Mouse (Mus musculus) kidney, adult 2 months (tissue): ENCODE measurements around the gene Olfml2b. TPM values are rescaled to one million over a fixed set of nuclear protein-coding genes. Genes with fewer than 3 reads are reported as not detected.

ENCODE experiments used
- DNase-seq: peaks from one replicate; pipeline ENCODE4 v3.0.0; 2021
- H3K27ac ChIP-seq: fragments of 200-500 bp; 2 replicates; pipeline ENCODE4 v1.5.1; 2012; ENCODE audit warnings: low read depth, low read length, control low read depth, inconsistent platforms; ENCODE audit not compliant: insufficient read depth
- H3K27me3 ChIP-seq: fragments of 200-500 bp; replicated peaks from 2 replicates; pipeline ENCODE4 v1.6.1; 2012; ENCODE audit warnings: mild to moderate bottlenecking, moderate library complexity, low read length, inconsistent platforms; ENCODE audit not compliant: control insufficient read depth, insufficient read depth
- H3K36me3 ChIP-seq: fragments of 200-500 bp; 2 replicates; pipeline ENCODE4 v1.6.1; 2012; ENCODE audit warnings: mild to moderate bottlenecking, moderate library complexity, low read length, inconsistent platforms; ENCODE audit not compliant: control insufficient read depth, insufficient read depth
- H3K4me1 ChIP-seq: fragments of 200-500 bp; 2 replicates; pipeline ENCODE4 v1.6.1; 2011; ENCODE audit warnings: low read length; ENCODE audit not compliant: control insufficient read depth, insufficient read depth
- H3K4me3 ChIP-seq: fragments of 200-500 bp; 2 replicates; pipeline ENCODE4 v1.5.1; 2011; ENCODE audit warnings: mild to moderate bottlenecking, low read depth, low read length, control low read depth; ENCODE audit not compliant: insufficient read depth
- CTCF ChIP-seq: fragments of 200-500 bp; conservative IDR thresholded peaks from 2 replicates; pipeline ENCODE4 v1.5.1; 2011; ENCODE audit warnings: low read depth, mild to moderate bottlenecking, control low read depth, low read length, moderate library complexity, mixed read lengths; ENCODE audit not compliant: insufficient read depth, insufficient read length
- POLR2A ChIP-seq: fragments of 200-500 bp; IDR thresholded peaks from one replicate; pipeline ENCODE4 v1.6.1; 2011; ENCODE audit warnings: low read depth, low read length, control low read depth
- WGBS: fragments of 180-500 bp; shearing (Covaris S2); methylation state at CpG from one replicate; pipeline ENCODE4 v1.1.7; 2018; 5-methylcytosine and 5-hydroxymethylcytosine counted together
- polyA plus RNA-seq: library from polyadenylated mRNA; depleted of rRNA; stranded (reverse); fragments of >200 nt; gene quantifications from 2 replicates; pipeline ENCODE4 v1.2.3, GENCODE M21; 2012

Olfml2b gene
- polyA plus RNA-seq, 1 experiment: 4.2 TPM

GRCm38 (mm10) chr1:170659260-170659659 is 14.9 kb downstream of the Olfml2b start:
- no peaks in the 10 kb centered on the region for H3K4me1 ChIP-seq
- no peak for DNase-seq
- no peak overlapping the region for H3K4me3 ChIP-seq
- no peak overlapping the region for H3K27ac ChIP-seq
- H3K36me3 ChIP-seq: no peaks in the 10 kb centered on the region
- no peaks in the 10 kb centered on the region for H3K27me3 ChIP-seq
- TF ChIP-seq CTCF (no peak), POLR2A (no peak)
- 89% methylated on average over 13 of the region's 13 CpGs for WGBS

- Histone ChIP-seq H3K27me3 (no peaks in the 10 kb centered on the region), H3K4me3 (no peak overlapping the region), H3K27ac (no peak overlapping the region), H3K36me3 (no peaks in the 10 kb centered on the region), H3K4me1 (no peaks in the 10 kb centered on the region)
- TF ChIP-seq POLR2A (no peak), CTCF (no peak)
- WGBS: 84% methylated on average over 11 of the region's 11 CpGs
- no peak for DNase-seq
Observed at GRCm38 (mm10) chr1:170664620-170665185, 20.4 kb downstream of the Olfml2b start.

DNA sequence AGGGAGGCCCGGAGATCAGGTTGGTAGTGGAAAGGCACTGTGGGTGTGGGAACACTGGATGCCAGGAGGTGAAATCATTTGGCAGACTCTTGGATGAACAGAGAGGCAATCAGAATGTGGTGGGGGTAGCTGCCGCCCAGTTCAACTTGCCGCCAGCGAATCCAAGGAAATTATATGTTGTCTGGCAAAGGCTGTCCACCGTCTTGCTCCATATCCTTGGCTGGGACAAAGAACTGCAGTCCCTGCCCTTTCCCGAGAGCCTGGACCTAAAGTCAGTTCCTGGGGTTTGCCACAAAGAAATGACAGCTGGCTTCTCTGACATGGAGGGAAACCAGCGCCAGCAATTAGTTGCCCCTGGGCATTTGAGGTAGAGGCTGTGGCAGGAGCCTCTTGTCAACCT is 20.9 kb downstream of the Olfml2b start:
- TF ChIP-seq CTCF: no peak
- no peak for TF ChIP-seq POLR2A
- H3K27ac ChIP-seq: no peak overlapping the region
- no peaks in the 10 kb centered on the region for H3K27me3 ChIP-seq
- H3K4me3 ChIP-seq: no peak overlapping the region
- 91% methylated on average over 7 of the region's 7 CpGs for WGBS
- H3K36me3 ChIP-seq: no peaks in the 10 kb centered on the region
- H3K4me1 ChIP-seq: no peaks in the 10 kb centered on the region
- DNase-seq: no peak

DNA sequence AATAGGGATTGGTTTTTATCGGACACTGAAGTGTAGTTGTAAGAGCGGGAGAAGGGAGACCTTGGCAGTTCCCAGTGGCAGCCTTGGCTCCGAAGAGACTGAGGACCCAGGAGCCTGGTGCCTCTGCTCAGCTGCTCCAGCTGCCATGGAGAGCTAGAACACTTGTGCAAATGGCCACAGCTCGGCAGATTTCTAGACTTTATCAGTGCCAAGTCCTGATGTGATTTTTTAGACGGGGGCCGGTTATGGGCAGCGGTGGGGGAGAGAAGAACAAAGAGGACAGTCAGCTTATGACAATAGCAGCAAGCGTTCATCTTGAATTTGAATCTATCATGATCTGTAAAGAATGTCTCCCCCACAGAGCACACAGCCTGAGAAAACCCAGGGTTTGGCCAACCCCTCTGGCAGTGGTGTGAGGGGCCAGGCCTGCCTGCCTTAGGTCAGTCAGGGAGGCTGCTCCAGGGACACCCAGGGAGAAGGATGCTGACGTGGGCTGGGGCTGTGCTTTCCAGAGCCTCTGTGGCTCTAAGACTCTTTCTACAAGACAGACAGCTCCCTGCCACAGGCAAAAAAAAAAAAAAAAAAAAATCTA is 29.9 kb downstream of the Olfml2b start:
- no peak overlapping the region for H3K27ac ChIP-seq
- H3K36me3 ChIP-seq: no peaks in the 10 kb centered on the region
- DNase-seq: no peak
- H3K4me3 ChIP-seq: no peak overlapping the region
- WGBS: 83% methylated on average over 9 of the region's 9 CpGs
- TF ChIP-seq CTCF (no peak), POLR2A (no peak)
- no peaks in the 10 kb centered on the region for H3K4me1 ChIP-seq
- H3K27me3 ChIP-seq: no peaks in the 10 kb centered on the region

DNA sequence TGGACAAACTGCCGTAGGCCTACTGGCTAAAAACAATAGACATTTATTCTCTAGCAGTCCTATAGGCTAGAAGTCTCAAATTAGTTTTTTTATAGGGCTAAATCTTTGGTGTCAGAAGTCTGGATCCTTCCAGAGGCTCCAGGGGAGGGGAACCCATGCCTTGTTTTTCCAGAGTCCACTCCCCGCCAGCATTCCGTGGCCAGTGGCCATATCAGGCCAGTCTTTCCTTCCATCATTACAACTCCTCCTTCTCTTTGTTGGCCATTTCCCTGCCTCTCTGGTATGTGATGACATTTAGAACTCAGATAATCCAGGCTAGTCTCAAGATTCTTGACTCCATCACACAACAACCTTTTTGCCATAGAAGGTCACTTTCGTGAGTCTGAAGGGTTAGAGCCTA is 33.3 kb downstream of the Olfml2b start:
- Histone ChIP-seq H3K36me3 (no peaks in the 10 kb centered on the region), H3K4me3 (no peak overlapping the region), H3K4me1 (no peaks in the 10 kb centered on the region), H3K27ac (no peak overlapping the region), H3K27me3 (no peaks in the 10 kb centered on the region)
- TF ChIP-seq POLR2A (no peak), CTCF (no peak)
- no peak for DNase-seq
- WGBS: 95% methylated on average over 4 of the region's 4 CpGs

DNA sequence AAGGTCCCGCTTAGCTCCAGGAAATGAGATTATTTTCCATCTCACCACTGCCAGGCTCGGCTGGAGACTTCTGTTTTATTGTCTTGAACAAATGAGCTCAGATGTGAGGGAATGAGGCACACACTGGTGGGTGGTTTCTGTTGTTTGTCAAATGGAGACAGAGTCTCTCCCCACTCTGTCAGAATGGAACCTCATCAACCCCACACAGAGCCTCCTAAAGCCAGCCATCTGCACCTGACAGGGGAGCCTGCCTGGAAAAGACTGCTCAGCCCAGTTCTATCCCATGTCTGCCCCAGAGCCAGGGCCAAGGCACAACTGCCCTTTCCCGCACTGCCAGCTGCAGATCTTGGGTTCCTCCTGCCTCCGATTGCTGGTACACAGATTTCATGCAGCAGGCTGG is 34.5 kb downstream of the Olfml2b start:
- TF ChIP-seq CTCF (no peak), POLR2A (no peak)
- no peaks in the 10 kb centered on the region for H3K27me3 ChIP-seq
- no peak overlapping the region for H3K4me3 ChIP-seq
- DNase-seq: no peak
- no peaks in the 10 kb centered on the region for H3K4me1 ChIP-seq
- WGBS: 73% methylated on average over 4 of the region's 4 CpGs
- no peaks in the 10 kb centered on the region for H3K36me3 ChIP-seq
- H3K27ac ChIP-seq: no peak overlapping the region

- Histone ChIP-seq H3K4me1 (no peaks in the 10 kb centered on the region), H3K4me3 (no peak overlapping the region), H3K36me3 (no peaks in the 10 kb centered on the region), H3K27ac (no peak overlapping the region), H3K27me3 (no peaks in the 10 kb centered on the region)
- TF ChIP-seq POLR2A: no peak
- TF ChIP-seq CTCF: no peak
- WGBS: 90% methylated on average over 2 of the region's 2 CpGs
- DNase-seq: no peak
Observed at GRCm38 (mm10) chr1:170679624-170680023, 35.3 kb downstream of the Olfml2b start.

GRCm38 (mm10) chr1:170683863-170684262 is 39.5 kb downstream of the Olfml2b start:
- 77% methylated on average over 6 of the region's 6 CpGs for WGBS

More at GRCm38 (mm10) chr1:170683863-170684262, 39.5 kb downstream of the Olfml2b start:
- Histone ChIP-seq H3K36me3 (no peaks in the 10 kb centered on the region), H3K27ac (no peak overlapping the region), H3K27me3 (no peaks in the 10 kb centered on the region), H3K4me3 (no peak overlapping the region), H3K4me1 (no peaks in the 10 kb centered on the region)
- no peak for DNase-seq
- TF ChIP-seq CTCF (no peak), POLR2A (no peak)
